Mouse (Mus musculus) neural tube, embryonic 10.5 days (tissue): Measurements from ENCODE around the gene Umps.

Experiments
- DNase-seq: peaks from one replicate; pipeline ENCODE4 v3.0.0-alpha.2; 2017; ENCODE audit warnings: low spot score; ENCODE audit errors: extremely low spot score

Gene Umps

GRCm38 (mm10) chr16:33963509-33963908 is 3.3 kb downstream of the Umps start:
- no peak for DNase-seq

GRCm38 (mm10) chr16:33954793-33955192 is 12.0 kb downstream of the Umps start:
- no peak for DNase-seq

GRCm38 (mm10) chr16:33953008-33953407 is 13.8 kb downstream of the Umps start:
- DNase-seq: no peak

GRCm38 (mm10) chr16:33950830-33951229 is 16.0 kb downstream of the Umps start:
- peak; percentile 79 for DNase-seq

GRCm38 (mm10) chr16:33950386-33950785 is 16.5 kb downstream of the Umps start:
- DNase-seq: no peak

- DNase-seq: no peak
These were observed 18.9 kb downstream of the Umps start for GRCm38 (mm10) chr16:33947664-33948571.

- DNase-seq: no peak
These were observed 20.8 kb downstream of the Umps start for GRCm38 (mm10) chr16:33946021-33946420.

GRCm38 (mm10) chr16:33944772-33945171 is 22.1 kb downstream of the Umps start:
- DNase-seq: peak; percentile 47

GRCm38 (mm10) chr16:33944126-33944525 is 22.7 kb downstream of the Umps start:
- no peak for DNase-seq

- DNase-seq: no peak
These were observed 23.4 kb downstream of the Umps start for GRCm38 (mm10) chr16:33943388-33943787.

- no peak for DNase-seq
These were observed 24.5 kb downstream of the Umps start for GRCm38 (mm10) chr16:33942341-33942740.

- peak; percentile 44 for DNase-seq
These were observed 25.5 kb downstream of the Umps start for GRCm38 (mm10) chr16:33941271-33941781.

GRCm38 (mm10) chr16:33940095-33940494 is 26.7 kb downstream of the Umps start:
- no peak for DNase-seq

GRCm38 (mm10) chr16:33939636-33940035 is 27.2 kb downstream of the Umps start:
- no peak for DNase-seq

- DNase-seq: no peak
These were observed 27.7 kb downstream of the Umps start for GRCm38 (mm10) chr16:33939133-33939531.

GRCm38 (mm10) chr16:33938311-33939132 is 28.3 kb downstream of the Umps start:
- no peak for DNase-seq

- no peak for DNase-seq
These were observed 29.3 kb downstream of the Umps start for GRCm38 (mm10) chr16:33937567-33937966.

GRCm38 (mm10) chr16:33936885-33937284 is 30.0 kb downstream of the Umps start:
- no peak for DNase-seq

GRCm38 (mm10) chr16:33935407-33935785 is 31.4 kb downstream of the Umps start:
- DNase-seq: no peak

- DNase-seq: no peak
These were observed 32.0 kb downstream of the Umps start for GRCm38 (mm10) chr16:33934701-33935406.

GRCm38 (mm10) chr16:33933411-33933810 is 33.4 kb downstream of the Umps start:
- DNase-seq: no peak
